Mouse (Mus musculus): Measurements from ENCODE around the gene Cct3.

DNA sequence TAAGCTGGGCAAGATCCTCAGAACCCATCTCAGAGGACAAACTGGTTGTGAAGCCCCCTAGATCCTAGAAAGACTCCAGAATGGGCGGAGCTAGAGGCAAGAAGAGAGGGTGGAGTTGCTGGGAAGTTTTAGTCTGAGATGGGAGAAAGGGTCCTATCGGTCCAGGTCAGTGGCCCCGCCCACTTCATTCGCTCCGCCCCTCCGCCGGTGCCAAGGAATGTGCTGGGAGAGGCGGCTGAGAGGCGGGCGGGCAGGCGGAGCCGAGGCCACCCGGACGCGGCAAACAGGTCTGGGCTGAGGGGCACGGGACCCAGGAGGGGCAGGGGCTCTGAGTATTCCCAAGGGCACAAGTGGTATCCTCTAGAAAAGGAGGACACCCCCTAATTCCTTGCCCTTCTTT lies 67.4 kb downstream of the Cct3 start, which contains the start of gene Paqr6:
- TF ChIP-seq HCFC1 (IDR thresholded peaks at IDR 0.05; ENCODE audit: borderline replicate concordance, insufficient read depth, low read length) (no peak), ZNF384 (IDR thresholded peaks at IDR 0.05; ENCODE audit: low read depth, low read length) (no peak), CHD2 (IDR thresholded peaks at IDR 0.05; ENCODE audit: low read depth, low read length) (no peak)

Measured in ES-E14 (cell line).